Mouse (Mus musculus) Patski (cell line): ENCODE data around the gene Mrpl37. TPM values are rescaled to one million over a fixed set of nuclear protein-coding genes. Genes with fewer than 3 reads are reported as not detected.
"Not testable (repeated sequence)": the region's sequence is repeated elsewhere in the genome, so short reads cannot be mapped to it uniquely, and the experiment has no call there.

Experiments used
- ATAC-seq: fragments of 100-300 bp; one replicate; pipeline ENCODE4 v1.8.0; 2021
- CTCF ChIA-PET: fragments of 350-600 bp; sonication (Branson Sonifier 250); formaldehyde crosslinking; loops from one replicate; lab custom pipeline; 2022; ENCODE audit warnings: inconsistent platforms; lab: Charles Lee
- POLR2A ChIA-PET: fragments of 350-600 bp; sonication (Branson Sonifier 250); formaldehyde crosslinking; loops from one replicate; lab custom pipeline; 2022; ENCODE audit warnings: antibody characterized with exemption, inconsistent platforms; lab: Charles Lee
- DNase-seq: peaks from one replicate; pipeline ENCODE4 v3.0.0-alpha.2; 2011; ENCODE audit warnings: low read depth, low spot score
- H3K27me3 ChIP-seq: fragments of 371-371 bp; one replicate; pipeline ENCODE4 v1.5.1; 2021
- CTCF ChIP-seq: fragments of 100-300 bp; IDR thresholded peaks from one replicate; pipeline ENCODE4 v1.5.1; 2021
- in situ Hi-C: fragments of 300-500 bp; cut with MboI; formaldehyde crosslinking; loops from 3 replicates; pipeline ENCODE4 v1.11.1; 2018; ENCODE audit warnings: low pct_unique_long_range_greater_than_20kb, mixed read lengths
- polyA plus RNA-seq: library from polyadenylated mRNA; unstranded; gene quantifications from one replicate; pipeline ENCODE4 v1.2.3, GENCODE M21; 2021

Mrpl37 gene
- polyA plus RNA-seq, result 48.8 TPM

DNA sequence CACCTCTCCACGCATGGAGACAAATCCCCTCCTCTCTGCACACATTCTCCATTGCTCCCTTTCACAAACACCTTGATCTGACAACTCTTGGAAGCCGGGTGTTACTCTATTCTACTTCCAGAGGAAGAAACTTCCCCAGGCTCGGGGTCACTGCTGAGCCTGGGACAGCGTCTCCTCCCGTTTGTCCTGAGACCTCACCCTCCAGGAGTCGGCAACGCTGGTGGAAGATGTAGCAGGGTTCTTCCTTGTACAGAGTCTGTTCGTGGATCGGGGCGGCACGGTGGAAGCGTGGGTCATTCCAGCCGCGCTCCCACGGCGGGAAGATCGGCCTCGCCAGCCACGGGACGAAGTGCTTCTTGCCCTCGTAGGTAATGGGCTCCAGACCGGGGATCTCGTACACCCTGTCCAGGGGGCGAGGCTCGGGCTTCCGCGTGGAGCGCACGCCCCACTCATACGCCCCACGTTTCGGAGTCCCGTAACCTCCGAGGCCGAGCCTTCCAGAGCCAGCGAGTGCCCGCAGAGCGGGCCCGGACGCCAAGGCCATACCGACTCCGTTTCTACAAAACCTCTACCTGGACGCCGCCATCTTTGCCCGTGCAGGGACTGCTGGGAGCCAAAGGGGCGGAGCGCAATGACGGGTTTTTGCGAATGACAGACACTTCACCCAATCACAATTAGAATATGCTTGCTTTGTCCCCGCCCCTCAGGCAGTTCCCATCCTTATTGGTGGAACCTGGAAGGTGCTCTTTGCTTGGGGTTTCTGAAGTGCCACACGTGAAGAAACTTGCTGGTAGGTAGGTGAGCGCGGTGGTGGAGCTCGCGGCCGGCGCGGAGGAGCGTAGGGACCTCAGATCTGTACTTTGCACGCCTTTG is at the start of gene Mrpl37, which contains the start of gene Cyb5rl:
Gene Mrpl37, minus strand, starts transcription at position 617 of the 873 bp plus-strand sequence.
Gene Cyb5rl, plus strand, starts transcription at position 737 of the 873 bp plus-strand sequence.
- TF ChIP-seq CTCF, result no peak
- in situ Hi-C loops, result loop anchor here (5.0 kb wide), 1 partner anchor 101 kb away; no protein-coding TSS in a partner anchor
- CTCF ChIA-PET, result no interaction called here
- no peaks in the 10 kb centered on the region for H3K27me3 ChIP-seq
- POLR2A ChIA-PET, result no interaction called here
- ATAC-seq (peak; percentile 94), DNase-seq (peak; percentile 82)

- H3K27me3 ChIP-seq, result no peaks in the 10 kb centered on the region
- POLR2A ChIA-PET, result no interaction called here
- no peak for TF ChIP-seq CTCF
- ATAC-seq, result no peak
- in situ Hi-C loops, result no loop called here
- CTCF ChIA-PET, result no interaction called here
- no peak for DNase-seq
Observed at GRCm38 (mm10) chr4:107114278-107114677, 47.6 kb upstream of the Mrpl37 start.

- DNase-seq, POLR2A ChIA-PET, CTCF ChIA-PET, ATAC-seq, in situ Hi-C loops, H3K27me3 ChIP-seq: not testable (repeated sequence)
Observed at GRCm38 (mm10) chr4:107109181-107109580, 42.5 kb upstream of the Mrpl37 start.

DNA sequence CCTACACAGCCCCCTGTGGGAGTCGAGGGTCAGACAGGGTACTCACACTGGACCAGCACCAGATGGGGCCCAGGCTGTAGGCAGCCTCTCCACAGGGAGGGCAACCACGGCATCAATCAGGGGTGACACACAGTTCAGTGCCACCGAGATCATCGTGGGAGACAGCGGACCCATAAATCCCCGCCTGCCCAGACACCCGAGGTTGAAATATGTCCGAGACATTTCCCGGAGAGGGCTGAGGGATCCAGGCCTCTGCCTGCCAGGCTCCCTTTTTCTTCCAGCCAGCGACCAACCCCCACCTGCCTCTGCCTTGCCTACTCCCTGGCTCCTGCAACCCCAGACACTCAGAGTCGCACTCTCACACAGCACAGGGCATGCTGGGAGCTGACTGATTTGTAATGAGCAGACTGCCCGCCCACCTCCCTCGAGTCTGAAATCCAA is 41.6 kb upstream of the Mrpl37 start:
- TF ChIP-seq CTCF, result no peak
- H3K27me3 ChIP-seq, result no peaks in the 10 kb centered on the region
- ATAC-seq, result no peak
- ChIA-PET CTCF (no interaction called here), POLR2A (no interaction called here)
- in situ Hi-C loops, result no loop called here
- DNase-seq, result no peak

DNA sequence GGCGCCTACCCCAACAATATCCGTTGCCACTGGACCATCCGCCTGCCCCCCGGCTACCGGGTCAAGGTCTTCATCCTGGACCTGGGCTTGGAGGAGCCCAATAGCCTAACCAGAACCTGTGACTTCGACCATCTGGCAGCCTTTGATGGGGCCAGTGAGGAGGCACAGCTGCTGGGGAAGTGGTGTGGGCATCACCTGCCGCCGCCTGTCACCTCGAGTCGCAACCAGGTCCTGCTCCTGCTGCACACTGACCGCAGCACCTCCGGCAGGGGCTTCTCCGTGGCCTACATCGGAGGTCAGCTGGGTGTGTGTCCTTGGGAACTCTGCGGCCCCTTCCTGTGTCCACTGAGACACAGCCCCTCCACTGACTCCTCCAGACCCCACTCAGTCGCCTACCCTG is 40.1 kb upstream of the Mrpl37 start:
- DNase-seq (no peak), ATAC-seq (no peak)
- TF ChIP-seq CTCF, result no peak
- no peaks in the 10 kb centered on the region for H3K27me3 ChIP-seq
- CTCF ChIA-PET, result no interaction called here
- POLR2A ChIA-PET, result no interaction called here
- in situ Hi-C loops, result no loop called here

DNA sequence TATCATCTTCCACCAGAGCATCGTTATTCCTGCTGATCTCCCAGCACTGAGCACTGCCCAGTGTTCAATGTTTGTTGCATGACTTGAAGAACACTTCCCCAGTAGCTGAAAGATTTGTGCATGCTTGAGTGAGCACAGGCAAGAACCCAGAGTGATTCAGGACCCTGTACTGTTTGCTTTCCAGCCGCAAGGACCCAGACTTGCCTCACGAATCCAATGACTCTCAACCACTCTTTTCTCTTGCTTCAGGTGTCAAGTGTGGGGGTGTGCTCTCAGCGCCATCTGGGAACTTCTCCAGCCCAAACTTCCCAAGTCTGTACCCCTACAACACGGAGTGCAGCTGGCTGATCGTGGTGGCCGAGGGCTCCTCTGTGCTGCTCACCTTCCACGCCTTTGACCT is 35.6 kb upstream of the Mrpl37 start:
- no peak for TF ChIP-seq CTCF
- ATAC-seq (no peak), DNase-seq (no peak)
- ChIA-PET CTCF (no interaction called here), POLR2A (no interaction called here)
- H3K27me3 ChIP-seq, result no peaks in the 10 kb centered on the region
- in situ Hi-C loops, result no loop called here

- DNase-seq (no peak), ATAC-seq (no peak)
- ChIA-PET POLR2A (interaction anchor here (0.7 kb wide), 1 partner anchor 35 kb away, joined by 3 read pairs; no protein-coding TSS in a partner anchor), CTCF (no interaction called here)
- H3K27me3 ChIP-seq, result no peaks in the 10 kb centered on the region
- in situ Hi-C loops, result no loop called here
- no peak for TF ChIP-seq CTCF
Observed at GRCm38 (mm10) chr4:107098791-107099525, 32.3 kb upstream of the Mrpl37 start.

- ATAC-seq (no peak), DNase-seq (no peak)
- in situ Hi-C loops, result no loop called here
- ChIA-PET POLR2A (interaction anchor here (0.7 kb wide), 1 partner anchor 35 kb away, joined by 3 read pairs; no protein-coding TSS in a partner anchor), CTCF (no interaction called here)
- no peak for TF ChIP-seq CTCF
- H3K27me3 ChIP-seq, result no peaks in the 10 kb centered on the region
Observed at GRCm38 (mm10) chr4:107098375-107098774, 31.7 kb upstream of the Mrpl37 start.

- H3K27me3 ChIP-seq, result no peaks in the 10 kb centered on the region
- in situ Hi-C loops, result no loop called here
- ATAC-seq, result no peak
- CTCF ChIA-PET, result no interaction called here
- TF ChIP-seq CTCF, result no peak
- no peak for DNase-seq
- POLR2A ChIA-PET, result no interaction called here
Observed at GRCm38 (mm10) chr4:107097871-107098270, 31.2 kb upstream of the Mrpl37 start.

DNA sequence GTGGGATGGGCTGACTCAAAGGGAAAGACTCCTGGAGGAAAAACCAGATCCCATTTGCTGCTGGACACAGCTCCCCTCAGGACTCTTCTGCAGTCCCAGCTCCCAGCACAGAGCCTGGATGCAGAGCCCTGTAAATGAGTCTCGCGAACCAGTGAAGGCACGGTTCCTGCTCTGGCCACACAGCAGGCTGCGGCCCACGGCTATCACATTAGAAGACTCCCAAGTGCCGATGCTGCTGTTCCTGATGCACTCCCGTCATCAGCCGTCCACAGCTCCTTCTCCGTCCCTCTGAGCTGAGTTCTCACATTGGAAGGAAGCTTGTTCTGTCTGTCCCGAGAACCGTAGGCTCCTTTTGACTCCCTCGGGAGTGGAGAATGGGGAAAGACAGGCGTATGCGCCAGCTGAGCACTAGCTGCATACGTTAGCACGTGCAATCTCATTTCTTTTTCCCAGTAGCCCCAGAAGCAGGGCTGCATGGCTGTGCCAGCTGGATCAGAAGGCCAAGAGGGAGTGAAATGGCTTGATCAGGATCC is 30.2 kb upstream of the Mrpl37 start, which contains the start of gene Cdcp2:
Gene Cdcp2, plus strand, starts transcription at position 51 of the 533 bp plus-strand sequence.
- in situ Hi-C loops, result no loop called here
- H3K27me3 ChIP-seq, result no peaks in the 10 kb centered on the region
- ATAC-seq (no peak), DNase-seq (no peak)
- no peak for TF ChIP-seq CTCF
- CTCF ChIA-PET, result no interaction called here
- POLR2A ChIA-PET, result no interaction called here

GRCm38 (mm10) chr4:107096043-107096442 is 29.4 kb upstream of the Mrpl37 start:
- ChIA-PET CTCF (no interaction called here), POLR2A (no interaction called here)
- ATAC-seq (no peak), DNase-seq (no peak)
- in situ Hi-C loops, result no loop called here
- H3K27me3 ChIP-seq, result no peaks in the 10 kb centered on the region
- no peak for TF ChIP-seq CTCF
